Mouse (Mus musculus) limb, embryonic 12.5 days (tissue): ENCODE measurements at regions not wholly inside any gene's neighbourhood (a gene's known extent, or its start where the extent isn't known, plus 50 kb on each side); places are given as distances from the start of the nearest gene placed in this dataset.

Experiments
- ATAC-seq: fragments of 200-750 bp; cut with Nextera tagmentation; 2 replicates; pipeline ENCODE4 v1.8.0; 2017; ENCODE audit warnings: low read depth, moderate TSS enrichment; ENCODE audit not compliant: insufficient number of reproducible peaks, insufficient read depth, low FRiP score, low TSS enrichment
- H3K27ac ChIP-seq: fragments of 300-500 bp; sonication (generic); 2 replicates; pipeline ENCODE4 v1.5.1; 2016; ENCODE audit warnings: mild to moderate bottlenecking, moderate library complexity
- H3K27me3 ChIP-seq: fragments of 300-500 bp; sonication (generic); 2 replicates; pipeline ENCODE4 v1.6.1; 2016; ENCODE audit warnings: mild to moderate bottlenecking, moderate library complexity
- H3K36me3 ChIP-seq: fragments of 300-500 bp; sonication (generic); 2 replicates; pipeline ENCODE4 v1.6.1; 2016; ENCODE audit warnings: mild to moderate bottlenecking, moderate library complexity
- H3K4me1 ChIP-seq: fragments of 300-500 bp; sonication (generic); replicated peaks from 2 replicates; pipeline ENCODE4 v1.6.1; 2016
- H3K4me2 ChIP-seq: fragments of 300-500 bp; sonication (generic); 2 replicates; pipeline ENCODE4 v1.6.1; 2016; ENCODE audit warnings: mild to moderate bottlenecking, moderate library complexity
- H3K4me3 ChIP-seq: fragments of 300-500 bp; sonication (generic); replicated peaks from 2 replicates; pipeline ENCODE4 v1.5.1; 2016; ENCODE audit warnings: mild to moderate bottlenecking
- H3K9ac ChIP-seq: fragments of 300-500 bp; sonication (generic); replicated peaks from 2 replicates; pipeline ENCODE4 v1.6.1; 2016; ENCODE audit warnings: mild to moderate bottlenecking, moderate library complexity
- H3K9me3 ChIP-seq: fragments of 300-500 bp; sonication (generic); 2 replicates; pipeline ENCODE4 v1.6.1; 2016; ENCODE audit warnings: mild to moderate bottlenecking, moderate library complexity
- WGBS: fragments of 180-500 bp; shearing (Covaris S2); methylation state at CpG from one replicate; pipeline ENCODE4 v1.1.7; 2016; 5-methylcytosine and 5-hydroxymethylcytosine counted together

- H3K4me3 ChIP-seq, result no peak overlapping the region
- no peak for ATAC-seq
- no peak overlapping the region for H3K9ac ChIP-seq
Measured at GRCm38 (mm10) chr1:182690323-182690722, 58.7 kb downstream of the Ccdc185 start.

GRCm38 (mm10) chr1:182689741-182690140 lies 59.2 kb downstream of the Ccdc185 start:
- Histone ChIP-seq H3K4me1 (no peaks in the 10 kb centered on the region), H3K36me3 (no peaks in the 10 kb centered on the region), H3K9me3 (no peaks in the 10 kb centered on the region), H3K27me3 (no peaks in the 10 kb centered on the region), H3K27ac (no peak overlapping the region), H3K4me3 (no peak overlapping the region), H3K4me2 (no peak overlapping the region), H3K9ac (no peak overlapping the region)
- no peak for ATAC-seq
- 69% methylated on average over 6 of the region's 6 CpGs for WGBS

More at GRCm38 (mm10) chr1:182690323-182690722, 58.7 kb downstream of the Ccdc185 start:
- H3K27ac ChIP-seq, result no peak overlapping the region
- 84% methylated on average over 4 of the region's 4 CpGs for WGBS
- no peaks in the 10 kb centered on the region for H3K36me3 ChIP-seq
- H3K27me3 ChIP-seq, result no peaks in the 10 kb centered on the region
- no peaks in the 10 kb centered on the region for H3K4me1 ChIP-seq
- no peaks in the 10 kb centered on the region for H3K9me3 ChIP-seq
- no peak overlapping the region for H3K4me2 ChIP-seq

- no peak for ATAC-seq
- Histone ChIP-seq H3K27ac (no peak overlapping the region), H3K4me3 (no peak overlapping the region), H3K9ac (no peak overlapping the region), H3K4me1 (peaks cover 9% of the 10 kb centered on the region), H3K27me3 (no peaks in the 10 kb centered on the region), H3K4me2 (no peak overlapping the region), H3K9me3 (no peaks in the 10 kb centered on the region), H3K36me3 (no peaks in the 10 kb centered on the region)
- 61% methylated on average over 5 of the region's 5 CpGs for WGBS
Measured at GRCm38 (mm10) chr1:182687146-182687545, 61.8 kb downstream of the Ccdc185 start.

- H3K36me3 ChIP-seq, result no peaks in the 10 kb centered on the region
- H3K27me3 ChIP-seq, result no peaks in the 10 kb centered on the region
- no peak overlapping the region for H3K27ac ChIP-seq
- no peaks in the 10 kb centered on the region for H3K9me3 ChIP-seq
- no peak overlapping the region for H3K9ac ChIP-seq
- no peak overlapping the region for H3K4me2 ChIP-seq
- peaks cover 9% of the 10 kb centered on the region for H3K4me1 ChIP-seq
- ATAC-seq, result no peak
- 29% methylated on average over 5 of the region's 5 CpGs for WGBS
- H3K4me3 ChIP-seq, result no peak overlapping the region
Measured at GRCm38 (mm10) chr1:182686231-182686630, 62.7 kb downstream of the Ccdc185 start.

- peaks cover 3% of the 10 kb centered on the region; the same call in 1 of the 2 replicates for H3K27me3 ChIP-seq
- H3K4me2 ChIP-seq, result no peak overlapping the region
- 30% methylated on average over 14 of the region's 14 CpGs for WGBS
- no peak for ATAC-seq
- H3K27ac ChIP-seq, result 0 out of 2 replicates have a peak overlapping the region, but pooled peaks have one; percentile 8
- no peaks in the 10 kb centered on the region for H3K36me3 ChIP-seq
- H3K4me3 ChIP-seq, result no peak overlapping the region
- no peaks in the 10 kb centered on the region for H3K9me3 ChIP-seq
- H3K9ac ChIP-seq, result no peak overlapping the region
- H3K4me1 ChIP-seq, result peaks cover 23% of the 10 kb centered on the region
Measured at GRCm38 (mm10) chr1:182682591-182683252, 66.3 kb downstream of the Ccdc185 start.
